Mouse (Mus musculus): ENCODE measurements at regions not wholly inside any gene's neighbourhood (a gene's known extent, or its start where the extent isn't known, plus 50 kb on each side); places are given as distances from the start of the nearest gene placed in this dataset.

DNA sequence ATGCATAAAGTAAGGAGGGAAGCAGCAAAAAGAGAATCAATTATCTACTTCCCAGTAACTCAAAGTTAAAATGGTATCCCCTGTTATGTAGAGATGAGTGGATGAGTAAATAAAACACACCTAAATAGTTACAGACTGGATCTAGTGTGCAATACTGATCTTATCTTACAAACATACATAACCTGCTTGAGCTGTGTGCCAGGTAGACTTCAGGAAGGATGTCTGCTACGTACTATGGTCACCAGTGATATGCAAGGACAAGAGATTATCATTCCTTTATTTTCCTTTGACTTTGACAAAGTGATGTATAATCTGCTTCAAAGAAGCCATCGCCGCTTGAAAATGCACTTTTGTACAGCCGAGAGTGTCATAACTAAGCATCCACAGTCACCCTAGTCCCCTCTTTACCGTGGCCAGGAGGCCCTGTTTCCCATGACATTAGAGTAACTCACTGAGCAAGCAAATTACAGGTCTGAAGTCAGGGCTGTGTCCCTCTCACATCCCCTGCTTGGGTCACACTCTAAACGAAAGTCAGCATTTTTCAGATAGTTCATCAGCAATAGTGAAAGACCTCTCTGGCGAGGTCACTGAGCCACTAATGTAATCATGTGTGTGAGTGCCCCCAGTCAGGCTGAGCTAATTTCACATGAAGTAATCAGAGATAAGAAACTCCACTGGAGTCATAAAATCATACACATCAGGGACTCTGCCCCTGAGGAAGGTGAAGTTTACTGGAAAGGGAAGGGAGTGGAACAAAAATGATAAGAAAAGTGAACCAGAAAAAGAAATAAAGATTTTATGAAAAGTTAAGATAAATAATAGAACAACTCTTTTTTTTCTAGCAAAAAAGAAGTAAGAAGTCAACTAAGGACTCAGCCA is 929.8 kb upstream of the Gm7489 start:
- H3K9me3 ChIP-seq (replicated peaks; ENCODE audit: insufficient read depth, low read length) = no peaks in the 10 kb centered on the region
- H3K4me1 ChIP-seq (ENCODE audit: control insufficient read depth in 1 of 2, insufficient read depth in 2 of 2, low read length in 2 of 2) = peaks cover 9 to 20% of the 10 kb centered on the region in 2 experiments
- H3K27me3 ChIP-seq (ENCODE audit: control insufficient read depth in 1 of 2, insufficient read depth in 2 of 2, low read length in 2 of 2) = no peaks in the 10 kb centered on the region
- H3K79me2 ChIP-seq (ENCODE audit: control insufficient read depth, insufficient read depth, low read length, poor library complexity) = no peaks in the 10 kb centered on the region
- H3K9ac ChIP-seq (ENCODE audit: control insufficient read depth, low read depth, low read length, poor library complexity, severe bottlenecking) = no peak overlapping the region
- peak; percentile 20 for DNase-seq (ENCODE audit: low read depth, low spot score)
- TF ChIP-seq ZMIZ1 (IDR thresholded peaks at IDR 0.05; ENCODE audit: low read depth, low read length) (no peak), NRF1 (IDR thresholded peaks at IDR 0.05; ENCODE audit: insufficient read depth, low read depth, low read length, poor library complexity, severe bottlenecking) (no peak), GATA1 (IDR thresholded peaks at IDR 0.05; ENCODE audit: low read depth, low read length) (peak; percentile 32; the same call in 1 of the 2 replicates), TCF12 (IDR thresholded peaks at IDR 0.05; ENCODE audit: low read depth, low read length) (peak; percentile 67), ETS1 (IDR thresholded peaks at IDR 0.05; ENCODE audit: low read depth, low read length) (peak; percentile 86), MYB (IDR thresholded peaks at IDR 0.05; ENCODE audit: low read depth, low read length) (no peak), RAD21 (IDR thresholded peaks at IDR 0.05; ENCODE audit: low read depth, low read length) (no peak), ZNF384 (IDR thresholded peaks at IDR 0.05; ENCODE audit: low read depth, low read length) (peak; percentile 71), GABPA (IDR thresholded peaks at IDR 0.05; ENCODE audit: low read depth, low read length) (no peak), RCOR1 (IDR thresholded peaks at IDR 0.05; ENCODE audit: low read depth, low read length) (peak; percentile 68), TAL1 (IDR thresholded peaks at IDR 0.05; ENCODE audit: low read length) (no peak), EP300 (IDR thresholded peaks at IDR 0.05; ENCODE audit: low read depth in 1 of 2, low read length in 2 of 2) (peak; percentile 43 to 69), SIN3A (IDR thresholded peaks at IDR 0.05; ENCODE audit: low read length) (0 out of 2 replicates have a peak, but pooled peaks have one; percentile 30), ZC3H11A (IDR thresholded peaks at IDR 0.05; ENCODE audit: low read depth, low read length) (0 out of 2 replicates have a peak, but pooled peaks have one; percentile 14), BHLHE40 (IDR thresholded peaks at IDR 0.05; ENCODE audit: borderline replicate concordance, low read depth, low read length) (peak; percentile 35; the same call in 1 of the 2 replicates)
- H3K36me3 ChIP-seq (ENCODE audit: control insufficient read depth in 1 of 2, insufficient read depth in 2 of 2, low read length in 2 of 2) = peaks cover 0 to 16% of the 10 kb centered on the region in 2 experiments; a peak in 2 of 4 replicates
- H3K27ac ChIP-seq (ENCODE audit: control insufficient read depth, low read depth, low read length) = no peak overlapping the region
- H3K4me3 ChIP-seq (ENCODE audit: control insufficient read depth in 1 of 2, insufficient read depth in 1 of 2, low read depth in 2 of 2, low read length in 2 of 2) = peak overlapping the region; percentile 1 to 19; a peak in 1 of 4 replicates

DNA sequence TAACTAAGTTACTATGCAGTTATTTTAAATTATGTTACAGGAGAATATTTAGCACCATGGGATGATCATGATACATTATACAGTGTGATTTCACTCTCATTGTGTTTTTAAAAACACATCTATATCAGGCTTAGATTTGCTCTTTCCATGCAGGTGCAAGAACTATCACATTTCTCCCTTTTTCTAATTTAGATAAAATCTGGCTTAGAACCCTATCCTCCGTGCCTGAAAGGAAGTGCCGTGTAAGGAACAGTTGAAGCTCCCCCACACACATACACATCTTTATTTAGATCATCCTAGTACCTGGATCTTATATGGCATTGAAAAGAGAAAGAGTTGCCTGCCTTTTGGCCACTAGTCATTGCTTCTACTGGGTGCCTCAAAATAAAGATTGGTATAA is 925.0 kb upstream of the Gm7489 start:
- TF ChIP-seq MAFK (IDR thresholded peaks at IDR 0.05; ENCODE audit: borderline replicate concordance, low read depth, low read length) (no peak), POLR2A (IDR thresholded peaks at IDR 0.05; ENCODE audit: control insufficient read depth in 1 of 2, insufficient read depth in 1 of 2, low read depth in 1 of 2, low read length in 2 of 2, poor library complexity in 1 of 2) (no peak), MXI1 (IDR thresholded peaks at IDR 0.05; ENCODE audit: low read depth, low read length) (no peak), BHLHE40 (IDR thresholded peaks at IDR 0.05; ENCODE audit: borderline replicate concordance, low read depth, low read length) (no peak), SMC3 (IDR thresholded peaks at IDR 0.05; ENCODE audit: low read depth, low read length) (no peak), ZNF384 (IDR thresholded peaks at IDR 0.05; ENCODE audit: low read depth, low read length) (no peak), JUND (IDR thresholded peaks at IDR 0.05; ENCODE audit: low read depth, low read length) (no peak), POLR2AphosphoS2 (IDR thresholded peaks at IDR 0.05; ENCODE audit: low read length) (no peak), KAT2A (conservative IDR thresholded peaks at IDR 0.05; ENCODE audit: low read depth, low read length) (no peak), CTCF (IDR thresholded peaks at IDR 0.05 in 2 of 3, conservative IDR thresholded peaks at IDR 0.05 in 1 of 3; ENCODE audit: control insufficient read depth in 1 of 3, insufficient read depth in 1 of 3, low read depth in 2 of 3, low read length in 3 of 3, poor library complexity in 1 of 3, severe bottlenecking in 1 of 3) (no peak), GABPA (IDR thresholded peaks at IDR 0.05; ENCODE audit: low read depth, low read length) (no peak), UBTF (IDR thresholded peaks at IDR 0.05; ENCODE audit: borderline replicate concordance, insufficient read depth, low read depth, low read length) (no peak), E2F4 (IDR thresholded peaks at IDR 0.05; ENCODE audit: borderline replicate concordance, low read depth, low read length) (no peak), MEF2A (IDR thresholded peaks at IDR 0.05; ENCODE audit: extremely low read depth, insufficient replicate concordance, low read depth, low read length, poor library complexity, severe bottlenecking) (no peak), MYC (IDR thresholded peaks at IDR 0.05; ENCODE audit: low read depth, low read length) (no peak), ETS1 (IDR thresholded peaks at IDR 0.05; ENCODE audit: low read depth, low read length) (no peak)
- peaks cover 2 to 6% of the 10 kb centered on the region in 2 experiments; a peak in 3 of 4 replicates for H3K4me1 ChIP-seq (ENCODE audit: control insufficient read depth in 1 of 2, insufficient read depth in 2 of 2, low read length in 2 of 2)
- no peak overlapping the region for H3K4me3 ChIP-seq (ENCODE audit: control insufficient read depth in 1 of 2, insufficient read depth in 1 of 2, low read depth in 2 of 2, low read length in 2 of 2)
- H3K36me3 ChIP-seq (ENCODE audit: control insufficient read depth in 1 of 2, insufficient read depth in 2 of 2, low read length in 2 of 2) = peaks cover 0 to 10% of the 10 kb centered on the region in 2 experiments; a peak in 2 of 4 replicates
- H3K9ac ChIP-seq (ENCODE audit: control insufficient read depth, low read depth, low read length, poor library complexity, severe bottlenecking) = no peak overlapping the region
- no peaks in the 10 kb centered on the region for H3K79me2 ChIP-seq (ENCODE audit: control insufficient read depth, insufficient read depth, low read length, poor library complexity)
- no peak for DNase-seq (ENCODE audit: low read depth, low spot score)
- H3K27me3 ChIP-seq (ENCODE audit: control insufficient read depth in 1 of 2, insufficient read depth in 2 of 2, low read length in 2 of 2) = no peaks in the 10 kb centered on the region
- H3K27ac ChIP-seq (ENCODE audit: control insufficient read depth, low read depth, low read length) = no peak overlapping the region
- no peaks in the 10 kb centered on the region for H3K9me3 ChIP-seq (replicated peaks; ENCODE audit: insufficient read depth, low read length)

Data from MEL (cell line).